Mouse (Mus musculus) liver, postnatal 0 days (tissue): ENCODE measurements around the gene Nav2. TPM values are rescaled to one million over a fixed set of nuclear protein-coding genes. Genes with fewer than 3 reads are reported as not detected.

Experiments used
- ATAC-seq: fragments of 200-750 bp; cut with Nextera tagmentation; 2 replicates; pipeline ENCODE4 v1.8.0; 2017; ENCODE audit warnings: mild to moderate bottlenecking, moderate library complexity
- DNase-seq: peaks from one replicate; pipeline ENCODE4 v3.0.0-alpha.2; 2016
- H3K27ac ChIP-seq: fragments of 300-500 bp; sonication (generic); 2 replicates; pipeline ENCODE4 v1.5.1; 2014; ENCODE audit warnings: antibody characterized with exemption, moderate library complexity, mild to moderate bottlenecking, low read depth
- H3K27me3 ChIP-seq: fragments of 300-500 bp; sonication (generic); 2 replicates; pipeline ENCODE4 v1.6.1; 2014; ENCODE audit warnings: low read length, control low read depth, mixed read lengths; ENCODE audit not compliant: insufficient read depth
- H3K36me3 ChIP-seq: fragments of 300-500 bp; sonication (generic); replicated peaks from 2 replicates; pipeline ENCODE4 v1.6.1; 2014; ENCODE audit warnings: mild to moderate bottlenecking, control low read depth, low read length, moderate library complexity, mixed read lengths; ENCODE audit not compliant: insufficient read depth
- H3K4me1 ChIP-seq: fragments of 300-500 bp; sonication (generic); 2 replicates; pipeline ENCODE4 v1.6.1; 2014; ENCODE audit warnings: antibody characterized with exemption, mild to moderate bottlenecking, control low read depth; ENCODE audit not compliant: insufficient read depth
- H3K4me2 ChIP-seq: fragments of 300-500 bp; sonication (generic); 2 replicates; pipeline ENCODE4 v1.6.1; 2014; ENCODE audit warnings: low read depth, mild to moderate bottlenecking, low read length, moderate library complexity, mixed read lengths
- H3K4me3 ChIP-seq: fragments of 300-500 bp; sonication (generic); 2 replicates; pipeline ENCODE4 v1.5.1; 2014; ENCODE audit warnings: low read depth, low read length
- H3K9ac ChIP-seq: fragments of 300-500 bp; sonication (generic); replicated peaks from 2 replicates; pipeline ENCODE4 v1.6.1; 2014; ENCODE audit warnings: mild to moderate bottlenecking, moderate library complexity
- H3K9me3 ChIP-seq: fragments of 300-500 bp; sonication (generic); 2 replicates; pipeline ENCODE4 v1.6.1; 2016; ENCODE audit warnings: mild to moderate bottlenecking, control low read depth, low read length, mixed read lengths
- CTCF ChIP-seq: sonication (generic); IDR thresholded peaks from 2 replicates; pipeline ENCODE4 v1.5.1; 2016; ENCODE audit warnings: antibody characterized with exemption, low read depth
- EP300 ChIP-seq: IDR thresholded peaks from 2 replicates; pipeline ENCODE4 v1.6.1; 2016; ENCODE audit warnings: antibody characterized with exemption, low read depth, mild to moderate bottlenecking
- WGBS: fragments of 180-500 bp; shearing (Covaris S2); extraction: QIAGEN DNeasy Blood & Tissue Kit; methylation state at CpG from one replicate; pipeline ENCODE4 v1.1.7; 2014; ENCODE audit not compliant: insufficient replicate concordance; 5-methylcytosine and 5-hydroxymethylcytosine counted together
- polyA plus RNA-seq: library from polyadenylated mRNA; unstranded; fragments of >200 nt; fragmentation: Nextera tagmentation; extraction: Ambion mirVana; gene quantifications from 2 replicates; pipeline ENCODE4 v1.2.1, GENCODE M21; 2015

Gene Nav2
- polyA plus RNA-seq, 1 experiment from 2014 or later = 3.3 TPM

- TF ChIP-seq CTCF = no peak
- no peak for TF ChIP-seq EP300
- Histone ChIP-seq H3K27ac (no peak overlapping the region), H3K4me1 (peaks cover 18% of the 10 kb centered on the region), H3K27me3 (peaks cover 39% of the 10 kb centered on the region), H3K9ac (no peak overlapping the region), H3K36me3 (no peaks in the 10 kb centered on the region), H3K4me2 (no peak overlapping the region), H3K4me3 (no peak overlapping the region), H3K9me3 (no peaks in the 10 kb centered on the region)
- ATAC-seq = no peak
- no peak for DNase-seq
- WGBS = 65% methylated on average over 14 of the region's 14 CpGs
Observed at GRCm38 (mm10) chr7:49248333-49249086, 340.0 kb downstream of the Nav2 start.

GRCm38 (mm10) chr7:49249462-49249861 lies 340.9 kb downstream of the Nav2 start:
- Histone ChIP-seq H3K27ac (no peak overlapping the region), H3K9me3 (no peaks in the 10 kb centered on the region), H3K36me3 (no peaks in the 10 kb centered on the region), H3K4me1 (peaks cover 18% of the 10 kb centered on the region), H3K9ac (no peak overlapping the region), H3K4me2 (no peak overlapping the region), H3K27me3 (peaks cover 39% of the 10 kb centered on the region), H3K4me3 (no peak overlapping the region)
- DNase-seq (no peak), ATAC-seq (no peak)
- 77% methylated on average over 2 of the region's 2 CpGs for WGBS
- TF ChIP-seq CTCF = no peak
- TF ChIP-seq EP300 = no peak

- peaks cover 18% of the 10 kb centered on the region for H3K4me1 ChIP-seq
- no peak for ATAC-seq
- DNase-seq = peak; percentile 80
- H3K27me3 ChIP-seq = peaks cover 39% of the 10 kb centered on the region
- no peak for TF ChIP-seq EP300
- TF ChIP-seq CTCF = peak; percentile 91
- H3K4me2 ChIP-seq = no peak overlapping the region
- no peaks in the 10 kb centered on the region for H3K36me3 ChIP-seq
- H3K9me3 ChIP-seq = no peaks in the 10 kb centered on the region
- no peak overlapping the region for H3K27ac ChIP-seq
- H3K9ac ChIP-seq = no peak overlapping the region
- WGBS = 12% methylated on average over 9 of the region's 9 CpGs
- no peak overlapping the region for H3K4me3 ChIP-seq
Observed at GRCm38 (mm10) chr7:49249996-49250395, 341.5 kb downstream of the Nav2 start.

GRCm38 (mm10) chr7:49250581-49251307 lies 342.2 kb downstream of the Nav2 start:
- H3K4me2 ChIP-seq = no peak overlapping the region

GRCm38 (mm10) chr7:49251308-49251638 lies 342.8 kb downstream of the Nav2 start:
- 54% methylated on average over 10 of the region's 10 CpGs for WGBS
- DNase-seq = no peak
- H3K4me3 ChIP-seq = no peak overlapping the region

More at GRCm38 (mm10) chr7:49250581-49251307, 342.2 kb downstream of the Nav2 start:
- H3K4me1 ChIP-seq = peaks cover 14% of the 10 kb centered on the region
- H3K36me3 ChIP-seq = no peaks in the 10 kb centered on the region
- DNase-seq (no peak), ATAC-seq (no peak)
- TF ChIP-seq EP300 (no peak), CTCF (no peak)
- H3K4me3 ChIP-seq = no peak overlapping the region
- 72% methylated on average over 13 of the region's 13 CpGs for WGBS
- H3K27me3 ChIP-seq = peaks cover 39% of the 10 kb centered on the region
- H3K9ac ChIP-seq = no peak overlapping the region
- H3K27ac ChIP-seq = 0 out of 2 replicates have a peak overlapping the region, but pooled peaks have one; percentile 34
- H3K9me3 ChIP-seq = no peaks in the 10 kb centered on the region

GRCm38 (mm10) chr7:49252444-49252843 lies 343.9 kb downstream of the Nav2 start:
- no peak overlapping the region for H3K27ac ChIP-seq
- peaks cover 3% of the 10 kb centered on the region; the same call in 1 of the 2 replicates for H3K4me1 ChIP-seq
- H3K4me2 ChIP-seq = no peak overlapping the region
- peaks cover 24% of the 10 kb centered on the region for H3K27me3 ChIP-seq
- no peak overlapping the region for H3K4me3 ChIP-seq
- H3K9ac ChIP-seq = no peak overlapping the region
- no peak for TF ChIP-seq CTCF
- TF ChIP-seq EP300 = no peak
- no peak for DNase-seq
- 81% methylated on average over 7 of the region's 7 CpGs for WGBS
- no peaks in the 10 kb centered on the region for H3K36me3 ChIP-seq
- ATAC-seq = no peak
- H3K9me3 ChIP-seq = no peaks in the 10 kb centered on the region

More at GRCm38 (mm10) chr7:49251308-49251638, 342.8 kb downstream of the Nav2 start:
- Histone ChIP-seq H3K27ac (0 out of 2 replicates have a peak overlapping the region, but pooled peaks have one; percentile 34), H3K36me3 (no peaks in the 10 kb centered on the region), H3K9me3 (no peaks in the 10 kb centered on the region), H3K4me2 (no peak overlapping the region), H3K27me3 (peaks cover 36% of the 10 kb centered on the region), H3K9ac (no peak overlapping the region), H3K4me1 (peaks cover 11% of the 10 kb centered on the region)
- ATAC-seq = no peak
- no peak for TF ChIP-seq EP300
- no peak for TF ChIP-seq CTCF
